Mouse (Mus musculus): Measurements from ENCODE around the gene Chmp4b.

Gene Chmp4b

GRCm38 (mm10) chr2:154682712-154683111 lies 31.2 kb downstream of the Chmp4b start:
- no peak for DNase-seq (ENCODE audit: low spot score in 2 of 2)

- no peak for DNase-seq (ENCODE audit: low spot score in 2 of 2)
Observed at GRCm38 (mm10) chr2:154684901-154685470, 33.5 kb downstream of the Chmp4b start.

GRCm38 (mm10) chr2:154685772-154686171 lies 34.3 kb downstream of the Chmp4b start:
- no peak for DNase-seq (ENCODE audit: low spot score in 2 of 2)

DNA sequence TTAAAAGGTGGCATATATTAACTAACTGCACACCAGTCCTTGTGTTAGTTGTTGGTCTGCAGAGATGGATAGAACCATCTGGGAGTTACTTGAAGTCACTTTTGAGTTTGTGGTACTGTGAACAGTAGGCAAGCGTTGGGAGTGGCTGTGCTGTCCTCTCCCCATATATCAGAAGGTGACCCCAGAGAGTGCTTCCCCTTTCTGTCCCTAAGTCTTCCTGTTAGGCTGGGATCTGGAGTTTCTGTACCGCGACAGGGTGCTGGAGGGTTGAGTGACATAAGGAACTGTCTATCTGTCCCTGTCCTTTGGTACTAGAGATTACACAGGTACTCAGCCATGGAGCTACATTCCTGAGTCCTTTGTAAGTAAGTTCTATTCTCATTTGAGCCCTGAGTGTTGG lies 35.3 kb downstream of the Chmp4b start:
- DNase-seq (ENCODE audit: low spot score in 2 of 2) = no peak

- DNase-seq (ENCODE audit: low spot score in 2 of 2) = no peak
Observed at GRCm38 (mm10) chr2:154689391-154689790, 37.9 kb downstream of the Chmp4b start.

DNA sequence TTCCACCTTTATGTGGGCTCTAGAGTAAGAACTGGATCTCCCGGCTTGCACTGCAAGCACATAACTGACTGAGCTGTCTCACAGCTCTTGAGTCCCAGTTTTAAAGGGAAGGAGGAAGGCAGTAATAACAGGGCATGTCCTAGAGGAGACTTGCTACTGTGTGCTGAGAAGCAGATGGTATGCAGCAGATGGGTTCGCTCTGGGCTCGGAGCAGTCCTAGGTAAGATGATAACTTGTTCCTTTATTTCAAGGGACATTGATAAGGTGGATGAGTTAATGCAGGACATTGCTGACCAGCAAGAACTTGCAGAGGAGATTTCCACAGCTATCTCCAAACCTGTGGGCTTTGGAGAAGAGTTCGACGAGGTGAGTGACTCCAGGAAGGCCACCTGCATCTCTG lies 39.5 kb downstream of the Chmp4b start:
- DNase-seq (ENCODE audit: low spot score in 2 of 2) = no peak

DNA sequence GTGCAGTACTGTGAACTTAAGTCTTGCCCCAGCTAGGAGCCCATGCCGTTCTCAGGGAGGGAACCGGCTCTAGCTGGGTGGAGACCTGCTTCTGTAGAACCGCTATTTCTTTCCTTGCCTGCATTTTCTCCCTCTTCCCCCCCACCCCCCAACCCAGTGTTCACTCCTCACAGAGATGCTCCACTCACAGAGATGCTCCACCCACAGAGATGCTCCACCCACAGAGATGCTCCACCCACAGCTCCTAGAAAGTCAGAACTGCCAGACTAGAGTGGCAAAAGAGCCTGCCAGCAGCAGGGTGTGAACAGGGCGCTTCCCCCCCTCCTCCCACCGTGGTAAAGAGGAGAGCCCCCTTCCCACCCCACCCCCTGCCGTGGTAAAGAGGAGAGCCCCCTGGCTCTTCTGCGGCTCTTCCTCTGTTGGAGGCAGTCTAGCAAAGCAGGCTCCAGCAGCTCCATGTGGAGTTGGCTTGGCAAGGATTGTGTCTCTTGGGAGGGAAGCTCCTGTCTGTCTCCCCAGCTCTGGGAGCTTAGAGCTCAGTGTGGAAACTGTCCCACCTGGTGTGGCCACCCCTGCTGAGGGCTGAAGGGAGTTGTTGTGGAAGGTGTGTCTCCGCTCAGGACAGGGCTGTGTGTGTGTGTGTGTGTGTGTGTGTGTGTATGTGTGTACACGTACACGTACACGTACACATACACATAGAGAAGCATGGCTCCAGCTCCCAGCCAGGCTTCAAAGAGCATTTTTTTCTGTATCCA lies 41.9 kb downstream of the Chmp4b start:
- DNase-seq (ENCODE audit: low spot score in 2 of 2) = peak in 1 of 2 experiments; percentile 35

- peak; percentile 53 to 65 for DNase-seq (ENCODE audit: low spot score in 2 of 2)
Observed at GRCm38 (mm10) chr2:154693941-154694256, 42.4 kb downstream of the Chmp4b start.

- no peak for DNase-seq (ENCODE audit: low spot score in 2 of 2)
Observed at GRCm38 (mm10) chr2:154695690-154696089, 44.2 kb downstream of the Chmp4b start.

DNA sequence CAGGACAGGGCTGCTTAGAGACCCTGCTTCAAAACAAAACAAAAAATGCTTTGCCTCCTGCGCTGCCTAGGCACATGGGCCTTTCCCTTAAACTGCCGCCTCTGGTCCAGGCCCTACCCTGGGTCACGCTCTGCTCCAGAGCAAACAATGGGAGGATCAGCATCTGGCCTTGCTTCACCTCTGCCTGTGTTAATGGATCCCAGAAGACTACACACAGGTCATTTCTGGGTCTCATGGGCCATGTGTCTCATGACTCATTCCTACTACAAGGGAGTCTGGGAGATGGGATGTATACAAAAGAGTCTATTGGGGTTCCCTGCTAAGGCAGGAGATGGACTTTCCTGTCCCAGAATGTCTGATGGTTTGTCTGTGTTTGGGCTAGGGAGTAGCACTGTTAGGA lies 45.2 kb downstream of the Chmp4b start:
- no peak for DNase-seq (ENCODE audit: low spot score in 2 of 2)

GRCm38 (mm10) chr2:154699360-154699759 lies 47.9 kb downstream of the Chmp4b start:
- DNase-seq (ENCODE audit: low spot score in 2 of 2) = no peak

DNA sequence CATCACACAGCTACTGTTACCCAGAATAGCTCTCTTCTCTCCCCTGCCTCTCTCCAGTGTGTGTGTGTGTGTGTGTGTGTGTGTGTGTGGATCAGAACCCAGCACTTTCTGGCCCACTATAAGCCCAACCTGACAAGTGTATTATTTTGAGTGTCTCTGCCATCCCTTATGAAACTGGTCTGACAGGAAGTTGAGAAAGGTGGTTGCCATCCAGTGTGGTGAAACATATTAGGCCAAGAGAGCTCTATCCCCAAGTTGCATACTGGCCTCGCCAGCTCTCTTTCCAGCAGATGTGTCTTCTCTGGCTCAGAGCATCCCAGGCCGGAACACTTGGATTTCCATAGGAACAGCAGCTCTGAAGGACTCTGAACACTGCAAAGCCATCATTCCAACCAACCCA lies 48.7 kb downstream of the Chmp4b start:
- no peak for DNase-seq (ENCODE audit: low spot score in 2 of 2)

DNA sequence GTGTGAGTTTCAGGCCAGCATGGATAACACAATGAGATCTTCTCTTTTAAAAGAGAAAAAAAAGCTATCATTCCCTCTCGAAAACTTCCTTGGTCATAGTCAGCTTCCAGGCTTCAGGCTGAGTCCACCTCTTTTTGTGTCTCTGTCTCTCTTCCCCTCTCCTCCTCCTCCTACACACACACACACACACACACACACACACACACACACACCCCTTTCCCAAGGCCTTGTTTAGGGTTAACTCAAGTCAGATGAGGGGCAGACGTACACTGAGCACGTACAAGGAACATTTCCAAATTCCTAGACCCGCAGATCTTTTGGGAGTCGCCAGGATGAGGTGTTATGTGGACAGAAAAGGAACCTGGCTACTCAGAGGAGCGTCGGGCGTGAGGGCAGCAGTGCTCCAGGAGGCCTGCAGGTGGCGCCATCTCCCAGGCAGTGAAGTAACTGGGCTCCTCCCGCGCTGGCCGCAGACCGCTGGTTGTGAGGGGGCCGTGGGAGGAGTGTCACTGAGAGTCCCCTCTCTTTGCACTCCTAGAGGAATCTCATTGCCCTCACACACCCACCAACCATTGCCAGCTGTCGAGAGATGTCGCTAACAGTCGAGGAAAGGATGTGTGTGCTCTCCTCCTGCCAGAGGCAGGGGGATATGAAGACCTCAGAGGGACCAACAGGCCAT lies 51.3 kb downstream of the Chmp4b start:
- no peak for DNase-seq (ENCODE audit: low spot score in 2 of 2)

- no peak for DNase-seq (ENCODE audit: low spot score in 2 of 2)
Observed at GRCm38 (mm10) chr2:154706526-154707280, 55.2 kb downstream of the Chmp4b start.

DNA sequence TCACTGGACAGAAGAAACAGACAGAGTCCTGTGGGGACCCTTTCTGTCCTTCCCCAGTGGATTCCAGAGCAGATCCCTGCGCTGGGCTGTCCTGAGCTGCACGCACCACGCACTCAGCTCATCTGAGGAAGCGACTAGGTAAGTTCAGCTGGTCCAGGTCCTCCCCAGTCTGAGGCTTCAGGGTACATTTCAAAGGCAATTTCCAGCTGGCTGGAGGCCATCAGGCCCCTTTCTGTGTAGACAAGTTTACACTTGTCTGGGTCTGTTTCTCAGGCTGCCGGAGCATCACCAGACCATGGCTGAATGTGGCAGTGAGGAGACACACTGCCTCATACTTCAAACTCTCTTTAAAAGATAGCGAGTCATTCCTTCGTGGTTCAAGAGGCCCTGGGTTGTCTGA lies 55.8 kb downstream of the Chmp4b start:
- DNase-seq (ENCODE audit: low spot score in 2 of 2) = no peak

- DNase-seq (ENCODE audit: low spot score in 2 of 2) = no peak
Observed at GRCm38 (mm10) chr2:154707830-154708385, 56.4 kb downstream of the Chmp4b start.

DNA sequence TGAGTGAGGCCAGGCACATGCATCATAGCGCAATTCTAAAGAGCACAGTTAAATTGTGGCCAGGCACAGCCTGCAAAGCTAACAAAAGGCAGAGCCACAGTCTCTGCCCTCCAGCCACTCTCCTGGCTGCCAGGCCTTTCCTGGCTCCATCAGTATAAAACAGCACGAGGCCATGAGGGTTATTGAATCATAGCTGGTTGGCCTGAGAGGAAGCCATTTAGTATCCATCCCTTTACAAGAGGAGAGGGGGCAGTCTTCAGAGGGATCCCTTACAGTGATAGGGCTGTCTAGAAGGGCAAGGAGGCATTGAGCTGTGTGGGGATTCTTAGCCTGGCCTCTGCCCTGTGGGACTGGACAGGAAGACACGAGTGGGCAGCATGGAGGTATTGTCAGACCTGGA lies 60.2 kb downstream of the Chmp4b start:
- no peak for DNase-seq (ENCODE audit: low spot score in 2 of 2)

DNA sequence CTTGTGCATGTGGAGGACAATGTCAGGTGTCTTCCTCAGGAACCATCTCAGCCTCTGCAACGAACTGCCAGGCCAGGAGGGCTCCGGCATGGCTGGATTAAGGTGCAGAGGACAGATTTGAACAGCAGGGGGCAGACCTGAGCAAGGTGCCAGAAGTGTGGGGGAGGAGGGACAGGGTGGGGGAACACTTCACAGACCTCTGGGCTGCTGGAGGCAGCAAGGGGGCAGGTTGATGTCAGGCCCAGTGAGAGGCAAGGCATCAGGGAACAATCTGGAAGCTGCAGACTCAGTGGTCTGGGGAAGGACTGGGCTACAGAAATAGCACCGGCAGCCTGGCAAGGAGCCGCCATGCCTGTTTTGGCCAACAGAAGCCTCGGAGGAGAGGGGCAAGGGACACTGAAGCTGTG lies 60.8 kb downstream of the Chmp4b start:
- no peak for DNase-seq (ENCODE audit: low spot score in 2 of 2)

- DNase-seq (ENCODE audit: low spot score in 2 of 2) = no peak
Observed at GRCm38 (mm10) chr2:154713083-154713482, 61.6 kb downstream of the Chmp4b start.

DNA sequence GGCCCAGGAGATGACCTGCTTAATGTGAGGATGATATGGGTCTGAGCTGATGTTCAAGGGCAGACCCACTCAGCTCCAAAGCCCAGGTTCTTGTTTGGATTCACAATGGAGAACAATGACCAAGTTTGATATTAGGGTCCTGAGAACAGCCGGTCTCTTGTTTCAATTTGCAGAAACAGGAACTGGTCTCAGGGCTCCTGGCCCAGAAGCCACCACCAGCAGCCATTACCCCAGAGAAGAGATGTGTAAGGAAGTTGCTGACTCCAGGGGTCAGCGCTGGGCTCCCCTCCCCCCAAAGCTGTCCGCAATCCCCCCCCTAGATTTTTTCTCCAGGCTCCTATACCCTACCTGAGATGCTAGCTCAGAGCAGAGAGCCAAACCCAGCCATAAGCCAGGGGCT lies 62.5 kb downstream of the Chmp4b start:
- DNase-seq (ENCODE audit: low spot score in 2 of 2) = no peak

GRCm38 (mm10) chr2:154716586-154716985 lies 65.1 kb downstream of the Chmp4b start:
- no peak for DNase-seq (ENCODE audit: low spot score in 2 of 2)

DNA sequence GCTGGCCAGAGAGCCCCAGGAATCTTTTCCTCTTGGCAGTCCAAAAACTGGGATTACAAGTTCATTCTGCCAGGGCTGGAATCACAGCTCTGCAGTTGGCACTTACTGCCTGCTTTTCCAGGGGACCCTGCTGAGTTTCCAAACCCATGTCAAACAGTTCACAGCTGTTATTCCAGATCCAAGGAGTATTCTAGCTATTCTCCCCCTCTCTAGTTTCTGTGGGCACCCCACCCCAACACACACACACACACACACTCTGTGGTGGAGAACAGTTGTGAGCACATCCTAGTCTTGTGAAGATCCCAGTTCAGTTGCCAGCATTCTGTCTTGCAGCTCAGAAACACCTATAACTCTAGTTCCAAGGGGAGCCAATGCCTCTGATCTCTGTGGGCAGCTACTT lies 65.6 kb downstream of the Chmp4b start:
- no peak for DNase-seq (ENCODE audit: low spot score in 2 of 2)

All from heart, adult 9 months (tissue).